Mouse (Mus musculus) CH12.LX (cell line): ENCODE data around the gene Gid4.

ENCODE experiments used
- CTCF ChIP-seq, 2 experiments: IDR thresholded peaks in 1 of 2; conservative IDR thresholded peaks in 1 of 2; 2 replicates each; pipeline ENCODE4 v1.5.1; 2011 to 2012; ENCODE audit warnings: low read depth in 2 of 2, low read length in 2 of 2, improper control_type of control experiment in 1 of 2, inconsistent platforms in 1 of 2, mild to moderate bottlenecking in 1 of 2, moderate library complexity in 1 of 2
- POLR2A ChIP-seq: IDR thresholded peaks from 2 replicates; pipeline ENCODE4 v1.6.1; 2011; ENCODE audit warnings: low read depth, mild to moderate bottlenecking, improper control_type of control experiment, low read length
- USF1 ChIP-seq: IDR thresholded peaks from 2 replicates; pipeline ENCODE4 v1.6.1; 2014; ENCODE audit warnings: low read depth, mild to moderate bottlenecking, inconsistent platforms, low read length, improper control_type of control experiment

DNA sequence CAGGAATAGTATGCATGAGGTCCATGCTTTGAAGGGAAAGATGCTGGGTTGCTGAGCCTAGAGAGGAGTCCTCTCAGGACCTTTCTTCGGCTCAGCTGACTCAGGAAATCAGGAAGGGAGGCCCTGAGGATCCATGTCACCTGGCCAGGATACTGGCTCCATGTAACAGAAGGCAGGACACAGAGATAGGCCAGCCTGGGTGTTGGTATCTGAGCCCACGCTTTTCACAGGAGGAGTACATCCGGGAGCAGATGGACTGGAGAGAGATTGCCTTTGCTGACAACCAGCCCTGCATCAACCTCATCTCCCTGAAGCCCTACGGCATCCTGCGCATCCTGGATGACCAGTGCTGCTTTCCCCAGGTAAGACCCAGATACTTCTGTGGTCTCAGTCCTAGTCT lies 75.8 kb downstream of the Gid4 start:
- no peak for TF ChIP-seq POLR2A
- TF ChIP-seq USF1 = no peak
- no peak for TF ChIP-seq CTCF (conservative IDR thresholded peaks at IDR 0.05 in 1 of 2, IDR thresholded peaks at IDR 0.05 in 1 of 2; ENCODE audit: low read depth in 2 of 2, low read length in 2 of 2)
